ENCODE assay signal across 14 mouse cellular contexts in the genomic region with DNA sequence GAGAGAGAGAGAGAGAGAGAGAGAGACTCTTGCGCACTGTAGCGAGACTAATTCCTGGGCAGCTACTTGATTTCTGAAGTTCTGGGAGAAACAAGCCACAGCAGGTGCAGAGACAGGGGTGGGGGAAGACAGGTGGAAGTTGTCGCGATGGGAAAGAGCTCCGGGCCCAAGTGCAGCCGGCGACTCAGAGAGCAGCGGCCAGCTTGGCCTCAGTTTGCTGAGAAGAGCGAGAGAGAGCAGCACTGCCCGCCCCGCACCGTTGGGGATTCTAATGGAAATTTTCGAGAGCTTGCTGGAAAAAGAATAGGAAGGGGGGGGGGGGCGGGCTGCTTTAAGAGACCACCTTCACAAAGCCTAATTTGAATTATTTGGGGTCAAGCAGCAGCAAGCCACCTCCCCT. TPM values are rescaled to one million over a fixed set of nuclear protein-coding genes. Genes with fewer than 3 reads are reported as not detected.
DNase-seq lines count a peak whose midpoint lies in the region; ATAC-seq and TF ChIP-seq lines count a peak whose summit lies in the region.
"Had no signal": no experiment of that assay in that cellular context is flagged by ENCODE, and none has a peak within 500 bp of the region (broad histone marks: within the 10 kb centered on the region; RNA-seq: fewer than 3 reads in every experiment).

No protein-coding gene starts in this region.

- no peak overlapping the region for H3K27ac ChIP-seq in kidney, postnatal 0 days
- no peak overlapping the region for H3K27ac ChIP-seq in kidney, embryonic 15.5 days
- no peak overlapping the region for H3K27ac ChIP-seq in hindbrain, embryonic 12.5 days
- no peak overlapping the region for H3K27ac ChIP-seq in neural tube, embryonic 11.5 days (ENCODE audit: low read depth, low read length)
- no peak overlapping the region for H3K27ac ChIP-seq in liver, postnatal 0 days (ENCODE audit: low read depth)
- H3K27ac ChIP-seq: stomach, postnatal 0 days had no signal

- under 1% methylated on average over 13 of the region's 14 CpGs for WGBS in kidney, postnatal 0 days
- under 1% methylated on average over 13 of the region's 14 CpGs for WGBS in kidney, embryonic 15.5 days
- WGBS in hindbrain, embryonic 12.5 days = 0% methylated on average over 14 of the region's 14 CpGs
- WGBS in neural tube, embryonic 11.5 days = under 1% methylated on average over 14 of the region's 14 CpGs
- 2% methylated on average over 14 of the region's 14 CpGs for WGBS in liver, postnatal 0 days (ENCODE audit: insufficient replicate concordance)

- H3K27me3 ChIP-seq in kidney, postnatal 0 days (ENCODE audit: insufficient read depth, low read length) = peaks cover 87% of the 10 kb centered on the region
- peaks cover 99% of the 10 kb centered on the region for H3K27me3 ChIP-seq in kidney, embryonic 15.5 days
- peaks cover 96% of the 10 kb centered on the region for H3K27me3 ChIP-seq in hindbrain, embryonic 12.5 days
- H3K27me3 ChIP-seq in neural tube, embryonic 11.5 days (ENCODE audit: control insufficient read depth, insufficient read depth, low read length) = peaks cover 89% of the 10 kb centered on the region
- peaks cover 86% of the 10 kb centered on the region for H3K27me3 ChIP-seq in liver, postnatal 0 days (ENCODE audit: insufficient read depth, low read length)

- TF ChIP-seq EP300 in liver, postnatal 0 days (IDR thresholded peaks at IDR 0.05; ENCODE audit: low read depth) = no peak

- H3K9ac ChIP-seq in kidney, postnatal 0 days (ENCODE audit: low read depth, low read length) = no peak overlapping the region
- no peak overlapping the region for H3K9ac ChIP-seq in kidney, embryonic 15.5 days
- no peak overlapping the region for H3K9ac ChIP-seq in hindbrain, embryonic 12.5 days
- no peak overlapping the region for H3K9ac ChIP-seq in neural tube, embryonic 11.5 days (ENCODE audit: low read length)
- no peak overlapping the region for H3K9ac ChIP-seq in liver, postnatal 0 days (replicated peaks)

- ATAC-seq in kidney, postnatal 0 days (replicated peaks; ENCODE audit: low FRiP score, low read depth) = no peak
- ATAC-seq in kidney, embryonic 15.5 days (replicated peaks; ENCODE audit: low FRiP score) = no peak
- ATAC-seq in hindbrain, embryonic 12.5 days (ENCODE audit: low FRiP score) = 0 out of 2 replicates have a peak, but pooled peaks have one; percentile 27
- ATAC-seq in neural tube, embryonic 11.5 days (ENCODE audit: insufficient read depth, low FRiP score, low TSS enrichment) = no peak
- ATAC-seq in liver, postnatal 0 days = no peak

- no peaks in the 10 kb centered on the region for H3K9me3 ChIP-seq in kidney, postnatal 0 days (replicated peaks; ENCODE audit: low read length)
- H3K9me3 ChIP-seq in kidney, embryonic 15.5 days (replicated peaks) = no peaks in the 10 kb centered on the region
- no peaks in the 10 kb centered on the region for H3K9me3 ChIP-seq in hindbrain, embryonic 12.5 days (replicated peaks)
- no peaks in the 10 kb centered on the region for H3K9me3 ChIP-seq in neural tube, embryonic 11.5 days (ENCODE audit: control insufficient read depth, low read length)
- H3K9me3 ChIP-seq in liver, postnatal 0 days (ENCODE audit: low read length) = no peaks in the 10 kb centered on the region

- peak overlapping the region; percentile 13; the same call in 1 of the 2 replicates for H3K4me2 ChIP-seq in kidney, postnatal 0 days (ENCODE audit: low read length)
- H3K4me2 ChIP-seq in kidney, embryonic 15.5 days = no peak overlapping the region
- H3K4me2 ChIP-seq in hindbrain, embryonic 12.5 days (replicated peaks) = peak overlapping the region; percentile 13; the same call in 1 of the 2 replicates
- peak overlapping the region; percentile 27 for H3K4me2 ChIP-seq in neural tube, embryonic 11.5 days (ENCODE audit: low read depth)
- no peak overlapping the region for H3K4me2 ChIP-seq in liver, postnatal 0 days (ENCODE audit: low read depth, low read length)

- H3K4me3 ChIP-seq in kidney, postnatal 0 days (replicated peaks; ENCODE audit: low read depth, low read length) = no peak overlapping the region
- no peak overlapping the region for H3K4me3 ChIP-seq in kidney, embryonic 15.5 days (replicated peaks)
- H3K4me3 ChIP-seq in hindbrain, embryonic 12.5 days = no peak overlapping the region
- no peak overlapping the region for H3K4me3 ChIP-seq in neural tube, embryonic 11.5 days (ENCODE audit: low read depth, low read length)
- no peak overlapping the region for H3K4me3 ChIP-seq in liver, postnatal 0 days (ENCODE audit: low read depth, low read length)

- no peaks in the 10 kb centered on the region for H3K36me3 ChIP-seq in kidney, postnatal 0 days (ENCODE audit: insufficient read depth, low read length)
- no peaks in the 10 kb centered on the region for H3K36me3 ChIP-seq in kidney, embryonic 15.5 days
- no peaks in the 10 kb centered on the region for H3K36me3 ChIP-seq in hindbrain, embryonic 12.5 days
- no peaks in the 10 kb centered on the region for H3K36me3 ChIP-seq in neural tube, embryonic 11.5 days (ENCODE audit: control insufficient read depth, insufficient read depth, low read length)
- H3K36me3 ChIP-seq in liver, postnatal 0 days (replicated peaks; ENCODE audit: insufficient read depth, low read length) = no peaks in the 10 kb centered on the region

- H3K4me1 ChIP-seq in kidney, postnatal 0 days (replicated peaks; ENCODE audit: insufficient read depth, low read length) = no peaks in the 10 kb centered on the region
- H3K4me1 ChIP-seq in kidney, embryonic 15.5 days = peaks cover 24% of the 10 kb centered on the region
- H3K4me1 ChIP-seq in hindbrain, embryonic 12.5 days = peaks cover 28% of the 10 kb centered on the region
- H3K4me1 ChIP-seq in neural tube, embryonic 11.5 days (ENCODE audit: control insufficient read depth, insufficient read depth, low read length) = peaks cover 10% of the 10 kb centered on the region
- H3K4me1 ChIP-seq in liver, postnatal 0 days (ENCODE audit: insufficient read depth) = no peaks in the 10 kb centered on the region

- no peak for TF ChIP-seq CTCF in kidney, postnatal 0 days (IDR thresholded peaks at IDR 0.05; ENCODE audit: low read depth)
- no peak for TF ChIP-seq CTCF in liver, postnatal 0 days (IDR thresholded peaks at IDR 0.05; ENCODE audit: low read depth)

- DNase-seq in kidney, postnatal 0 days (ENCODE audit: low spot score) = no peak
- peak; percentile 47 for DNase-seq in embryo, embryonic 9.5 days (ENCODE audit: extremely low spot score)
- peak; percentile 55 for DNase-seq in neural tube, embryonic 11.5 days (ENCODE audit: low spot score)
- DNase-seq in liver, postnatal 0 days = no peak
- no peak for DNase-seq in kidney, adult 8-10 months
- no peak for DNase-seq in cerebellum, adult 8-10 months
- DNase-seq: kidney, adult 9 months; layer of hippocampus, postnatal 36 days; right cerebral cortex, postnatal 4 days had no signal

RNA-seq across cellular contexts. Expression of gene Gsx2, which starts 7.7 kb away (rescaled TPM):
- polyA plus RNA-seq in kidney, postnatal 0 days (2015; fragmentation: Nextera tagmentation; extraction: Ambion mirVana) = not detected in 2 replicates
- not detected in 2 replicates for polyA plus RNA-seq in kidney, embryonic 15.5 days (2015; fragmentation: Nextera tagmentation; extraction: Ambion mirVana)
- polyA plus RNA-seq in hindbrain, embryonic 12.5 days (2016; fragmentation: Nextera tagmentation; extraction: Ambion mirVana) = 6.1 and 6.8 TPM in 2 replicates
- polyA plus RNA-seq in neural tube, embryonic 11.5 days (2014; fragmentation: Nextera tagmentation; extraction: Ambion mirVana) = 6.3 and 6.6 TPM in 2 replicates
- not detected in 2 replicates for polyA plus RNA-seq in liver, postnatal 0 days (2015; fragmentation: Nextera tagmentation; extraction: Ambion mirVana)
- polyA plus RNA-seq: heart, embryonic 16.5 days; lung, embryonic 16.5 days; stomach, postnatal 0 days had no signal

RNA-seq across cellular contexts. Expression of gene Chic2, which starts 38.5 kb away (rescaled TPM):
- polyA plus RNA-seq in kidney, postnatal 0 days (2015; fragmentation: Nextera tagmentation; extraction: Ambion mirVana) = 43.3 and 51.3 TPM in 2 replicates
- 27.1 and 28.8 TPM in 2 replicates for polyA plus RNA-seq in kidney, embryonic 15.5 days (2015; fragmentation: Nextera tagmentation; extraction: Ambion mirVana)
- polyA plus RNA-seq in hindbrain, embryonic 12.5 days (2016; fragmentation: Nextera tagmentation; extraction: Ambion mirVana) = 51.6 and 52.8 TPM in 2 replicates
- polyA plus RNA-seq in neural tube, embryonic 11.5 days (2014; fragmentation: Nextera tagmentation; extraction: Ambion mirVana) = 46.8 and 51.3 TPM in 2 replicates
- polyA plus RNA-seq in liver, postnatal 0 days (2015; fragmentation: Nextera tagmentation; extraction: Ambion mirVana) = 27.8 and 32.8 TPM in 2 replicates

Comparison
In these comparisons a context has a peak if more than half of its experiments do, and no peak if none do; other contexts are left out.
1. H3K4me2 ChIP-seq: peak in kidney, postnatal 0 days (single experiment), hindbrain, embryonic 12.5 days (single experiment) and neural tube, embryonic 11.5 days (single experiment); none in kidney, embryonic 15.5 days (single experiment) and liver, postnatal 0 days (single experiment).
2. DNase-seq: peak in embryo, embryonic 9.5 days (single experiment) and neural tube, embryonic 11.5 days (single experiment); none in kidney, postnatal 0 days (single experiment), liver, postnatal 0 days (single experiment), kidney, adult 8-10 months (0 of 2) and cerebellum, adult 8-10 months (single experiment).